Mouse (Mus musculus) midbrain, postnatal 0 days (tissue): ENCODE measurements around the gene Iqcn. TPM values are rescaled to one million over a fixed set of nuclear protein-coding genes. Genes with fewer than 3 reads are reported as not detected.
A peak's percentile ranks its signal among the peaks of the same experiment; 100 is the strongest.

Source experiments
- ATAC-seq: fragments of 200-750 bp; cut with Nextera tagmentation; 2 replicates; pipeline ENCODE4 v1.8.0; 2017; ENCODE audit warnings: moderate number of reproducible peaks, mild to moderate bottlenecking, moderate TSS enrichment, moderate library complexity; ENCODE audit not compliant: low FRiP score
- DNase-seq: peaks from one replicate; pipeline ENCODE4 v3.0.0-alpha.2; 2015; ENCODE audit warnings: low spot score
- H3K27ac ChIP-seq: fragments of 300-500 bp; sonication (generic); 2 replicates; pipeline ENCODE4 v1.5.1; 2014; ENCODE audit warnings: low read depth, mild to moderate bottlenecking, low read length, mixed read lengths
- H3K27me3 ChIP-seq: fragments of 300-500 bp; sonication (generic); 2 replicates; pipeline ENCODE4 v1.6.1; 2014; ENCODE audit warnings: low read length, control low read depth, mixed read lengths; ENCODE audit not compliant: insufficient read depth
- H3K36me3 ChIP-seq: fragments of 300-500 bp; sonication (generic); 2 replicates; pipeline ENCODE4 v1.6.1; 2014; ENCODE audit warnings: low read length, control low read depth, mixed read lengths; ENCODE audit not compliant: insufficient read depth
- H3K4me1 ChIP-seq: fragments of 300-500 bp; sonication (generic); 2 replicates; pipeline ENCODE4 v1.6.1; 2014; ENCODE audit warnings: mild to moderate bottlenecking, control low read depth, antibody characterized with exemption, low read length, mixed read lengths; ENCODE audit not compliant: insufficient read depth
- H3K4me2 ChIP-seq: fragments of 300-500 bp; sonication (generic); 2 replicates; pipeline ENCODE4 v1.6.1; 2014; ENCODE audit warnings: low read depth, mild to moderate bottlenecking, low read length, mixed read lengths; ENCODE audit not compliant: poor library complexity, severe bottlenecking
- H3K4me3 ChIP-seq: fragments of 300-500 bp; sonication (generic); 2 replicates; pipeline ENCODE4 v1.5.1; 2014; ENCODE audit warnings: low read depth, mild to moderate bottlenecking, low read length, moderate library complexity
- H3K9ac ChIP-seq: fragments of 300-500 bp; sonication (generic); replicated peaks from 2 replicates; pipeline ENCODE4 v1.6.1; 2014; ENCODE audit warnings: mild to moderate bottlenecking, low read length, moderate library complexity, mixed read lengths; ENCODE audit not compliant: poor library complexity, severe bottlenecking
- H3K9me3 ChIP-seq: fragments of 300-500 bp; sonication (generic); 2 replicates; pipeline ENCODE4 v1.6.1; 2016; ENCODE audit warnings: low read length, control low read depth
- CTCF ChIP-seq: IDR thresholded peaks from 2 replicates; pipeline ENCODE4 v1.5.1; 2016; ENCODE audit warnings: antibody characterized with exemption, mild to moderate bottlenecking
- WGBS: fragments of 180-500 bp; shearing (Covaris S2); extraction: QIAGEN DNeasy Blood & Tissue Kit; methylation state at CpG from one replicate; pipeline ENCODE4 v1.1.7; 2014; 5-methylcytosine and 5-hydroxymethylcytosine counted together
- polyA plus RNA-seq: library from polyadenylated mRNA; unstranded; fragments of >200 nt; fragmentation: Nextera tagmentation; extraction: Ambion mirVana; gene quantifications from 2 replicates; pipeline ENCODE4 v1.2.1, GENCODE M21; 2015
- total RNA-seq: library from RNA; depleted of rRNA; stranded (reverse); fragments of >200 nt; gene quantifications from 2 replicates; pipeline ENCODE4 v1.2.3, GENCODE M21; 2014

The Iqcn gene
- total and polyA plus RNA-seq, 2 experiments from 2014 or later, result 0.06 to 0.22 TPM

GRCm38 (mm10) chr8:70696019-70696885 is 7.0 kb upstream of the Iqcn start:
- TF ChIP-seq CTCF, result no peak
- H3K4me3 ChIP-seq, result peak overlapping the region; percentile 25; the same call in 1 of the 2 replicates
- H3K4me1 ChIP-seq, result peaks cover 14% of the 10 kb centered on the region; the same call in 1 of the 2 replicates
- H3K9ac ChIP-seq, result 0 out of 2 replicates have a peak overlapping the region, but pooled peaks have one; percentile 36
- DNase-seq (peak; percentile 77), ATAC-seq (no peak)
- H3K36me3 ChIP-seq, result no peaks in the 10 kb centered on the region
- WGBS, result 8% methylated on average over 31 of the region's 31 CpGs
- peak overlapping the region; percentile 55 for H3K4me2 ChIP-seq
- H3K27me3 ChIP-seq, result no peaks in the 10 kb centered on the region
- H3K27ac ChIP-seq, result 0 out of 2 replicates have a peak overlapping the region, but pooled peaks have one; percentile 26
- H3K9me3 ChIP-seq, result no peaks in the 10 kb centered on the region

GRCm38 (mm10) chr8:70696946-70697345 is 6.3 kb upstream of the Iqcn start:
- Histone ChIP-seq H3K27ac (peak overlapping the region; percentile 26; the same call in 1 of the 2 replicates), H3K36me3 (no peaks in the 10 kb centered on the region), H3K27me3 (no peaks in the 10 kb centered on the region), H3K9ac (no peak overlapping the region), H3K4me3 (no peak overlapping the region), H3K9me3 (no peaks in the 10 kb centered on the region), H3K4me2 (peak overlapping the region; percentile 55), H3K4me1 (peaks cover 19% of the 10 kb centered on the region)
- ATAC-seq (no peak), DNase-seq (no peak)
- WGBS, result 59% methylated on average over 4 of the region's 4 CpGs
- TF ChIP-seq CTCF, result no peak

- H3K9me3 ChIP-seq, result no peaks in the 10 kb centered on the region
- DNase-seq (no peak), ATAC-seq (no peak)
- H3K27me3 ChIP-seq, result no peaks in the 10 kb centered on the region
- H3K27ac ChIP-seq, result peak overlapping the region; percentile 97
- H3K4me1 ChIP-seq, result peaks cover 16% of the 10 kb centered on the region
- H3K4me3 ChIP-seq, result peak overlapping the region; percentile 92
- H3K9ac ChIP-seq, result peak overlapping the region; percentile 54
- 70% methylated on average over 12 of the region's 12 CpGs for WGBS
- H3K4me2 ChIP-seq, result peak overlapping the region; percentile 66
- no peak for TF ChIP-seq CTCF
- no peaks in the 10 kb centered on the region for H3K36me3 ChIP-seq
These were observed 5.6 kb upstream of the Iqcn start for GRCm38 (mm10) chr8:70697366-70698250.

GRCm38 (mm10) chr8:70698310-70699109 is 4.7 kb upstream of the Iqcn start, which contains the start of gene Jund:
Gene Jund (plus strand): TSS chr8:70698949.
- ATAC-seq (peak; percentile 90), DNase-seq (peak; percentile 99)
- TF ChIP-seq CTCF, result peak; percentile 53
- Histone ChIP-seq H3K36me3 (no peaks in the 10 kb centered on the region), H3K4me3 (peak within 1 kb of the TSS; percentile 92), H3K9ac (peak within 1 kb of the TSS; percentile 97), H3K4me1 (peaks cover 16% of the 10 kb centered on the region), H3K9me3 (no peaks in the 10 kb centered on the region), H3K4me2 (peak within 1 kb of the TSS; percentile 66), H3K27me3 (no peaks in the 10 kb centered on the region), H3K27ac (peak within 1 kb of the TSS; percentile 97)
- under 1% methylated on average over 54 of the region's 69 CpGs for WGBS

- TF ChIP-seq CTCF, result peak; percentile 21; the same call in 1 of the 2 replicates
These were observed 4.0 kb upstream of the Iqcn start for GRCm38 (mm10) chr8:70699116-70699833.

More at GRCm38 (mm10) chr8:70699116-70699833, 4.0 kb upstream of the Iqcn start:
- ATAC-seq (peak; percentile 20), DNase-seq (no peak)
- Histone ChIP-seq H3K9ac (peak overlapping the region; percentile 97), H3K27ac (peak overlapping the region; percentile 97), H3K9me3 (no peaks in the 10 kb centered on the region), H3K27me3 (no peaks in the 10 kb centered on the region), H3K4me1 (peaks cover 16% of the 10 kb centered on the region), H3K4me2 (peak overlapping the region; percentile 64), H3K36me3 (no peaks in the 10 kb centered on the region), H3K4me3 (peak overlapping the region; percentile 92)
- WGBS, result under 1% methylated on average over 58 of the region's 89 CpGs
